Comparison of ENCODE assay signal across 11 mouse cellular contexts in the genomic region with DNA sequence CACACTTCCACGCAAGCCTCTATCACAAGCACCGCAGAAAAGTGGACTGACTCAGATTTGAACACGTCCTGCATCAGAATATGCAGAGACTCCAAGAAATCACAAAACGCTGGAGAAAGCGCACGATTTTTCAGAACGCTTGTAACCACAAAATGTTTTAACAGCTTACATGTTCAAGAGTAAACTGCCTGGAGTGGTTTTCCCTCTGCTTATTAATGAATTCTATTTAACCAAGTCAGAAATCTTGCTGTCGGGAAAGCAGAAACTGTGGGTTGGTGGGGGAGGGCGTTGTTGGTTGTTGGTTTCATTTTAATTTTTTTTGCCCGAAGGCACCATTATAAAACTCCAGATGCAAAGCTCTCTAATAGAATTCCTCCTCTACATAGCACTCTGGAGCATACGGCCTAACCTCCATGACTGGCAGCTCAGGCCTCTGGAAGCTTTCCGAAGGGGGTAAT.
DNase-seq lines count a peak whose midpoint lies in the region; ATAC-seq and TF ChIP-seq lines count a peak whose summit lies in the region.
"Had no signal": no experiment of that assay in that cellular context is flagged by ENCODE, and none has a peak within 500 bp of the region (broad histone marks: within the 10 kb centered on the region; RNA-seq: fewer than 3 reads in every experiment).

No protein-coding gene starts in this region.

- H3K9me3 ChIP-seq in heart, embryonic 16.5 days (replicated peaks; ENCODE audit: control insufficient read depth, low read length), result no peaks in the 10 kb centered on the region
- no peaks in the 10 kb centered on the region for H3K9me3 ChIP-seq in forebrain, embryonic 11.5 days (ENCODE audit: control insufficient read depth, low read length)
- H3K9me3 ChIP-seq in intestine, embryonic 16.5 days (ENCODE audit: control insufficient read depth, low read length), result no peaks in the 10 kb centered on the region

- H3K9ac ChIP-seq in heart, embryonic 16.5 days (ENCODE audit: low read length), result peak overlapping the region; percentile 29; the same call in 1 of the 2 replicates
- no peak overlapping the region for H3K9ac ChIP-seq in forebrain, embryonic 11.5 days (ENCODE audit: low read length)
- no peak overlapping the region for H3K9ac ChIP-seq in intestine, embryonic 16.5 days (ENCODE audit: low read depth, low read length)

- POLR2A ChIA-PET in Patski (lab: Charles Lee), result interaction anchor here (0.7 to 1.7 kb wide), 6 partner anchors 9 to 1110 kb away, joined by 3 to 4 read pairs (median 3); no protein-coding TSS in a partner anchor

- no peaks in the 10 kb centered on the region for H3K36me3 ChIP-seq in heart, embryonic 16.5 days (ENCODE audit: control insufficient read depth, insufficient read depth)
- H3K36me3 ChIP-seq in forebrain, embryonic 11.5 days (ENCODE audit: control insufficient read depth, insufficient read depth, low read length), result no peaks in the 10 kb centered on the region
- no peaks in the 10 kb centered on the region for H3K36me3 ChIP-seq in intestine, embryonic 16.5 days (ENCODE audit: control insufficient read depth, insufficient read depth, low read length)

- peak overlapping the region; percentile 55; the same call in 1 of the 2 replicates for H3K4me2 ChIP-seq in heart, embryonic 16.5 days (ENCODE audit: low read depth, low read length)
- H3K4me2 ChIP-seq in forebrain, embryonic 11.5 days (ENCODE audit: low read depth, low read length, severe bottlenecking), result no peak overlapping the region
- no peak overlapping the region for H3K4me2 ChIP-seq in intestine, embryonic 16.5 days (ENCODE audit: low read depth, low read length)

- 65% methylated on average over 12 of the region's 12 CpGs for WGBS in heart, embryonic 16.5 days
- WGBS in forebrain, embryonic 11.5 days, result 84% methylated on average over 12 of the region's 12 CpGs
- 70% methylated on average over 12 of the region's 12 CpGs for WGBS in intestine, embryonic 16.5 days

- CTCF ChIA-PET in Patski (lab: Charles Lee), result interaction anchor here (0.6 to 2.3 kb wide), 6 partner anchors 9 to 143 kb away, joined by 3 to 10 read pairs (median 4); no protein-coding TSS in a partner anchor

- H3K4me3 ChIP-seq in heart, embryonic 16.5 days (ENCODE audit: low read length), result no peak overlapping the region
- H3K4me3 ChIP-seq in forebrain, embryonic 11.5 days (ENCODE audit: low read depth, low read length), result no peak overlapping the region
- H3K4me3 ChIP-seq in intestine, embryonic 16.5 days (ENCODE audit: low read length), result no peak overlapping the region
- H3K4me3 ChIP-seq: erythroblast, embryonic 14.5 days had no signal

- in situ Hi-C loops in Patski (cut with MboI; ENCODE audit: low pct_unique_long_range_greater_than_20kb), result no loop called here

- H3K27ac ChIP-seq in heart, embryonic 16.5 days (ENCODE audit: low read length), result peak overlapping the region; percentile 90
- H3K27ac ChIP-seq in forebrain, embryonic 11.5 days (ENCODE audit: low read depth, low read length), result peak overlapping the region; percentile 48
- H3K27ac ChIP-seq in intestine, embryonic 16.5 days (ENCODE audit: low read length), result peak overlapping the region; percentile 40

- DNase-seq in heart, adult 18-20 months, result no peak
- peak; percentile 82 for DNase-seq in Patski (ENCODE audit: low read depth, low spot score)
- no peak for DNase-seq in forebrain, embryonic 11.5 days (ENCODE audit: low spot score)
- no peak for DNase-seq in adrenal gland, adult 8-10 months
- DNase-seq in adrenal gland, postnatal 25 days, result no peak
- DNase-seq in spleen, adult 12 weeks (ENCODE audit: low spot score), result no peak
- DNase-seq: thymus, postnatal 25 days had no signal

- H3K4me1 ChIP-seq in heart, embryonic 16.5 days (ENCODE audit: control insufficient read depth, insufficient read depth, low read length), result peaks cover 21% of the 10 kb centered on the region
- no peaks in the 10 kb centered on the region; the same call in 1 of the 2 replicates for H3K4me1 ChIP-seq in forebrain, embryonic 11.5 days (replicated peaks; ENCODE audit: control insufficient read depth, insufficient read depth, low read length)
- peaks cover 18% of the 10 kb centered on the region for H3K4me1 ChIP-seq in intestine, embryonic 16.5 days (ENCODE audit: control insufficient read depth, insufficient read depth, low read length)

- no peaks in the 10 kb centered on the region for H3K27me3 ChIP-seq in heart, embryonic 16.5 days (ENCODE audit: control insufficient read depth, insufficient read depth, low read length)
- H3K27me3 ChIP-seq in Patski, result no peaks in the 10 kb centered on the region
- H3K27me3 ChIP-seq in forebrain, embryonic 11.5 days (ENCODE audit: control insufficient read depth, insufficient read depth, low read length), result no peaks in the 10 kb centered on the region
- H3K27me3 ChIP-seq in intestine, embryonic 16.5 days (replicated peaks; ENCODE audit: control insufficient read depth, insufficient read depth, low read length), result no peaks in the 10 kb centered on the region

- no peak for TF ChIP-seq CTCF in Patski (IDR thresholded peaks at IDR 0.05)

- ATAC-seq in heart, embryonic 16.5 days (replicated peaks; ENCODE audit: extremely low read depth, insufficient read depth, low FRiP score), result no peak
- peak; percentile 32 for ATAC-seq in Patski
- ATAC-seq in forebrain, embryonic 11.5 days (replicated peaks; ENCODE audit: low FRiP score), result no peak
- ATAC-seq in intestine, embryonic 16.5 days, result no peak
- ATAC-seq: CD4-positive, CD25-positive, alpha-beta regulatory T cell, adult 4 months had no signal

Comparison
In these comparisons a context has a peak if more than half of its experiments do, and no peak if none do; other contexts are left out.
1. H3K27ac ChIP-seq: peak in every context shown above with its lines; median percentile 90 in heart, embryonic 16.5 days; 48 in forebrain, embryonic 11.5 days; 40 in intestine, embryonic 16.5 days.